Mouse (Mus musculus) cerebellum, postnatal 14 days (tissue): ENCODE data around the gene Srp9.
A peak's percentile ranks its signal among the peaks of the same experiment; 100 is the strongest.
"Not testable (repeated sequence)": the region's sequence is repeated elsewhere in the genome, so short reads cannot be mapped to it uniquely, and the experiment has no call there.

Source experiments
- DNase-seq, 2 experiments: peaks; one replicate each; pipeline ENCODE4 v3.0.0; 2021; ENCODE audit warnings: mixed read lengths in 2 of 2

Gene Srp9

GRCm38 (mm10) chr1:182148864-182149514 lies 24.5 kb downstream of the Srp9 start:
- DNase-seq, result no peak

GRCm38 (mm10) chr1:182149966-182150365 lies 25.4 kb downstream of the Srp9 start:
- no peak for DNase-seq

GRCm38 (mm10) chr1:182157734-182158133 lies 33.2 kb downstream of the Srp9 start:
- DNase-seq, result peak; percentile 53 to 74

- DNase-seq, result no peak
Observed at GRCm38 (mm10) chr1:182159575-182159974, 35.0 kb downstream of the Srp9 start.

- DNase-seq, result no peak
Observed at GRCm38 (mm10) chr1:182162951-182163350, 38.4 kb downstream of the Srp9 start.

- no peak for DNase-seq
Observed at GRCm38 (mm10) chr1:182164386-182164785, 39.8 kb downstream of the Srp9 start, which contains the start of gene Vmn1r1. Gene Vmn1r1 (minus strand): TSS chr1:182164486.

- DNase-seq, result not testable (repeated sequence)
Observed at GRCm38 (mm10) chr1:182170206-182170605, 45.7 kb downstream of the Srp9 start.

GRCm38 (mm10) chr1:182176985-182177384 lies 52.4 kb downstream of the Srp9 start:
- DNase-seq, result not testable (repeated sequence)

GRCm38 (mm10) chr1:182181456-182182305 lies 57.1 kb downstream of the Srp9 start:
- no peak for DNase-seq
